Mouse (Mus musculus) stomach, postnatal 0 days (tissue): ENCODE results near the gene Fam163a. TPM values are rescaled to one million over a fixed set of nuclear protein-coding genes. Genes with fewer than 3 reads are reported as not detected.

Experiments used
- ATAC-seq: fragments of 200-750 bp; cut with Nextera tagmentation; 2 replicates; pipeline ENCODE4 v1.8.0; 2017; ENCODE audit not compliant: low FRiP score, low TSS enrichment
- DNase-seq: peaks from one replicate; pipeline ENCODE4 v3.0.0-alpha.2; 2016; ENCODE audit warnings: low spot score
- H3K27ac ChIP-seq: fragments of 300-500 bp; sonication (generic); replicated peaks from 2 replicates; pipeline ENCODE4 v1.5.1; 2014; ENCODE audit warnings: mild to moderate bottlenecking, control low read depth
- H3K27me3 ChIP-seq: fragments of 300-500 bp; sonication (generic); 2 replicates; pipeline ENCODE4 v1.6.1; 2014; ENCODE audit warnings: low read length; ENCODE audit not compliant: control insufficient read depth, insufficient read depth
- H3K36me3 ChIP-seq: fragments of 300-500 bp; sonication (generic); 2 replicates; pipeline ENCODE4 v1.6.1; 2014; ENCODE audit warnings: low read length, mixed read lengths; ENCODE audit not compliant: control insufficient read depth, insufficient read depth
- H3K4me1 ChIP-seq: fragments of 300-500 bp; sonication (generic); replicated peaks from 2 replicates; pipeline ENCODE4 v1.6.1; 2014; ENCODE audit warnings: antibody characterized with exemption; ENCODE audit not compliant: control insufficient read depth, insufficient read depth
- H3K4me2 ChIP-seq: fragments of 300-500 bp; sonication (generic); replicated peaks from 2 replicates; pipeline ENCODE4 v1.6.1; 2014; ENCODE audit warnings: low read depth, mild to moderate bottlenecking, control low read depth, moderate library complexity
- H3K4me3 ChIP-seq: fragments of 300-500 bp; sonication (generic); 2 replicates; pipeline ENCODE4 v1.5.1; 2014; ENCODE audit warnings: low read depth, low read length, control low read depth
- H3K9ac ChIP-seq: fragments of 300-500 bp; sonication (generic); 2 replicates; pipeline ENCODE4 v1.6.1; 2014; ENCODE audit warnings: mild to moderate bottlenecking, low read length, control low read depth, mixed read lengths
- H3K9me3 ChIP-seq: fragments of 300-500 bp; sonication (generic); 2 replicates; pipeline ENCODE4 v1.6.1; 2016; ENCODE audit warnings: low read length; ENCODE audit not compliant: control insufficient read depth
- CTCF ChIP-seq: IDR thresholded peaks from 2 replicates; pipeline ENCODE4 v1.5.1; 2016; ENCODE audit warnings: antibody characterized with exemption, low read depth, mild to moderate bottlenecking, moderate library complexity
- EP300 ChIP-seq: optimal IDR thresholded peaks from 2 replicates; pipeline ENCODE3; 2016; ENCODE audit warnings: antibody characterized with exemption
- WGBS: fragments of 180-500 bp; shearing (Covaris S2); extraction: QIAGEN DNeasy Blood & Tissue Kit; methylation state at CpG from one replicate; pipeline ENCODE4 v1.1.7; 2014; 5-methylcytosine and 5-hydroxymethylcytosine counted together
- polyA plus RNA-seq: library from polyadenylated mRNA; unstranded; fragments of >200 nt; fragmentation: Nextera tagmentation; extraction: Ambion mirVana; gene quantifications from 2 replicates; pipeline ENCODE4 v1.2.1, GENCODE M21; 2015

The Fam163a gene
- polyA plus RNA-seq, 1 experiment from 2014 or later, result 1.2 TPM

GRCm38 (mm10) chr1:156074575-156074974 is 130.3 kb downstream of the Fam163a start:
- Histone ChIP-seq H3K4me3 (no peak overlapping the region), H3K9me3 (no peaks in the 10 kb centered on the region), H3K27ac (no peak overlapping the region), H3K36me3 (no peaks in the 10 kb centered on the region), H3K4me2 (no peak overlapping the region), H3K9ac (no peak overlapping the region), H3K27me3 (no peaks in the 10 kb centered on the region), H3K4me1 (no peaks in the 10 kb centered on the region)
- no peak for ATAC-seq
- no peak for DNase-seq
- no peak for TF ChIP-seq EP300
- no peak for TF ChIP-seq CTCF
- 45% methylated on average over 8 of the region's 8 CpGs for WGBS

GRCm38 (mm10) chr1:156073169-156073821 is 131.5 kb downstream of the Fam163a start:
- TF ChIP-seq CTCF (no peak), EP300 (no peak)
- Histone ChIP-seq H3K4me3 (no peak overlapping the region), H3K4me1 (no peaks in the 10 kb centered on the region), H3K36me3 (no peaks in the 10 kb centered on the region), H3K4me2 (no peak overlapping the region), H3K9me3 (no peaks in the 10 kb centered on the region), H3K27me3 (no peaks in the 10 kb centered on the region), H3K27ac (peak overlapping the region; percentile 56; the same call in 1 of the 2 replicates), H3K9ac (no peak overlapping the region)
- WGBS, result 57% methylated on average over 15 of the region's 15 CpGs
- ATAC-seq, result peak; percentile 76
- peak; percentile 60 for DNase-seq

- Histone ChIP-seq H3K27ac (no peak overlapping the region), H3K27me3 (no peaks in the 10 kb centered on the region), H3K4me1 (no peaks in the 10 kb centered on the region), H3K36me3 (peaks cover 3% of the 10 kb centered on the region), H3K9ac (no peak overlapping the region), H3K4me2 (no peak overlapping the region), H3K9me3 (no peaks in the 10 kb centered on the region), H3K4me3 (no peak overlapping the region)
- DNase-seq (peak; percentile 44), ATAC-seq (peak; percentile 78)
- TF ChIP-seq CTCF (no peak), EP300 (no peak)
- whole genome bisulfite sequencing, result 56% methylated on average over 14 of the region's 14 CpGs
Observed at GRCm38 (mm10) chr1:156070106-156070505, 134.7 kb downstream of the Fam163a start.

- Histone ChIP-seq H3K27ac (no peak overlapping the region), H3K9ac (no peak overlapping the region), H3K36me3 (peaks cover 20% of the 10 kb centered on the region), H3K4me1 (no peaks in the 10 kb centered on the region), H3K4me3 (no peak overlapping the region), H3K4me2 (no peak overlapping the region), H3K27me3 (no peaks in the 10 kb centered on the region), H3K9me3 (no peaks in the 10 kb centered on the region)
- no peak for ATAC-seq
- WGBS, result 55% methylated on average over 3 of the region's 3 CpGs
- no peak for DNase-seq
- TF ChIP-seq EP300, result no peak
- no peak for TF ChIP-seq CTCF
Observed at GRCm38 (mm10) chr1:156066133-156066532, 138.7 kb downstream of the Fam163a start.

- no peaks in the 10 kb centered on the region for H3K9me3 ChIP-seq
- H3K36me3 ChIP-seq, result peaks cover 20% of the 10 kb centered on the region
- DNase-seq (no peak), ATAC-seq (no peak)
- no peak overlapping the region for H3K4me3 ChIP-seq
- no peak for TF ChIP-seq CTCF
- no peak for TF ChIP-seq EP300
- 69% methylated on average over 4 of the region's 4 CpGs for WGBS
- H3K4me1 ChIP-seq, result no peaks in the 10 kb centered on the region
- no peak overlapping the region for H3K9ac ChIP-seq
- no peak overlapping the region for H3K4me2 ChIP-seq
- H3K27me3 ChIP-seq, result no peaks in the 10 kb centered on the region
- H3K27ac ChIP-seq, result no peak overlapping the region
Observed at GRCm38 (mm10) chr1:156062193-156062592, 142.6 kb downstream of the Fam163a start.

GRCm38 (mm10) chr1:156058207-156058606 is 146.6 kb downstream of the Fam163a start:
- H3K9ac ChIP-seq, result no peak overlapping the region
- no peaks in the 10 kb centered on the region for H3K9me3 ChIP-seq
- WGBS, result 63% methylated on average over 2 of the region's 2 CpGs
- TF ChIP-seq CTCF (no peak), EP300 (no peak)
- no peak for DNase-seq
- H3K27ac ChIP-seq, result no peak overlapping the region
- no peaks in the 10 kb centered on the region for H3K4me1 ChIP-seq
- H3K27me3 ChIP-seq, result no peaks in the 10 kb centered on the region
- H3K36me3 ChIP-seq, result peaks cover 15% of the 10 kb centered on the region
- no peak for ATAC-seq
- H3K4me2 ChIP-seq, result no peak overlapping the region
- no peak overlapping the region for H3K4me3 ChIP-seq
